Mouse (Mus musculus): ENCODE results near the gene Ddx11. TPM values are rescaled to one million over a fixed set of nuclear protein-coding genes. Genes with fewer than 3 reads are reported as not detected.

Ddx11 gene
- polyA plus RNA-seq, 1 experiment from 2014 or later = 4.8 TPM

Other genes with a start within 250 kb of the Ddx11 start
- gene Ralbp1, start 237.7 kb upstream of the Ddx11 start, polyA plus RNA-seq (2015; fragmentation: Nextera tagmentation; extraction: Ambion mirVana) = 52.1 and 58.3 TPM in 2 replicates
- gene Twsg1, start 172.3 kb upstream of the Ddx11 start, polyA plus RNA-seq (2015; fragmentation: Nextera tagmentation; extraction: Ambion mirVana) = 48.2 and 52.5 TPM in 2 replicates
- 154 and 167 TPM in 2 replicates for gene Ankrd12, start 46.4 kb upstream of the Ddx11 start, polyA plus RNA-seq (2015; fragmentation: Nextera tagmentation; extraction: Ambion mirVana)
- gene Ndufv2, start 22.0 kb upstream of the Ddx11 start, polyA plus RNA-seq (2015; fragmentation: Nextera tagmentation; extraction: Ambion mirVana) = 392 and 420 TPM in 2 replicates
- 46.5 and 49.2 TPM in 2 replicates for gene Washc1, start 12.0 kb upstream of the Ddx11 start, polyA plus RNA-seq (2015; fragmentation: Nextera tagmentation; extraction: Ambion mirVana)

Measured in hindbrain, embryonic 16.5 days (tissue).